In genomic region chr6:117847772-117848171, GRCm38 (mm10) we compare ENCODE assay signal across 20 mouse cellular contexts. TPM values are rescaled to one million over a fixed set of nuclear protein-coding genes. Genes with fewer than 3 reads are reported as not detected.
DNase-seq lines count a peak whose midpoint lies in the region; ATAC-seq and TF ChIP-seq lines count a peak whose summit lies in the region.
"Had no signal": no experiment of that assay in that cellular context is flagged by ENCODE, and none has a peak within 500 bp of the region (broad histone marks: within the 10 kb centered on the region; RNA-seq: fewer than 3 reads in every experiment).

No protein-coding gene starts in this region.

- no peak overlapping the region for H3K27ac ChIP-seq in heart, embryonic 10.5 days
- no peak overlapping the region for H3K27ac ChIP-seq in lung, postnatal 0 days (ENCODE audit: low read length)
- H3K27ac ChIP-seq in forebrain, embryonic 11.5 days (ENCODE audit: low read depth, low read length), result no peak overlapping the region
- H3K27ac ChIP-seq: embryonic facial prominence, embryonic 15.5 days; forebrain, embryonic 13.5 days; heart, embryonic 15.5 days; kidney, postnatal 0 days; limb, embryonic 12.5 days; macrophage; neural tube, embryonic 13.5 days had no signal

- peak; percentile 21 for DNase-seq in heart, adult 11 months
- DNase-seq in heart, embryonic 10.5 days (ENCODE audit: low spot score), result no peak
- no peak for DNase-seq in lung, postnatal 0 days (ENCODE audit: low spot score)
- DNase-seq in lung, adult 18-20 months, result no peak
- no peak for DNase-seq in forebrain, embryonic 11.5 days (ENCODE audit: low spot score)
- DNase-seq: adrenal gland, adult 8-10 months; cerebellum, postnatal 14 days; embryo, embryonic 11 days; right cerebral cortex, postnatal 14 days; thymus, postnatal 25 days had no signal

- no peak overlapping the region for H3K4me2 ChIP-seq in lung, postnatal 0 days (replicated peaks; ENCODE audit: low read depth, low read length)
- H3K4me2 ChIP-seq in forebrain, embryonic 11.5 days (ENCODE audit: low read depth, low read length, severe bottlenecking), result no peak overlapping the region
- H3K4me2 ChIP-seq: embryonic facial prominence, embryonic 15.5 days; forebrain, embryonic 13.5 days; heart, embryonic 15.5 days; limb, embryonic 12.5 days; midbrain, embryonic 11.5 days; neural tube, embryonic 13.5 days had no signal

- no peak overlapping the region for H3K4me3 ChIP-seq in heart, embryonic 10.5 days
- no peak overlapping the region for H3K4me3 ChIP-seq in lung, postnatal 0 days (ENCODE audit: low read depth, low read length)
- H3K4me3 ChIP-seq in forebrain, embryonic 11.5 days (ENCODE audit: low read depth, low read length), result no peak overlapping the region
- H3K4me3 ChIP-seq: embryonic facial prominence, embryonic 15.5 days; forebrain, embryonic 13.5 days; heart, embryonic 15.5 days; limb, embryonic 12.5 days; neural tube, embryonic 13.5 days had no signal

- 100% methylated on average over 2 of the region's 2 CpGs for whole genome bisulfite sequencing in heart, embryonic 10.5 days
- WGBS in lung, postnatal 0 days, result 97% methylated on average over 2 of the region's 2 CpGs
- WGBS in forebrain, embryonic 11.5 days, result 85% methylated on average over 2 of the region's 2 CpGs

- TF ChIP-seq EP300 in lung, postnatal 0 days (IDR thresholded peaks at IDR 0.05), result no peak

- ATAC-seq in lung, postnatal 0 days, result no peak
- ATAC-seq in activated CD4-positive, CD25-positive, alpha-beta regulatory T cell, adult 4 months, result peak; percentile 36
- ATAC-seq in forebrain, embryonic 11.5 days (replicated peaks; ENCODE audit: low FRiP score), result no peak
- no peak for ATAC-seq in erythroid progenitor cell, adult 5-6 weeks (replicated peaks; ENCODE audit: low FRiP score, poor library complexity, severe bottlenecking)
- ATAC-seq: forebrain, embryonic 13.5 days had no signal

- no peaks in the 10 kb centered on the region for H3K4me1 ChIP-seq in heart, embryonic 10.5 days
- H3K4me1 ChIP-seq in lung, postnatal 0 days (ENCODE audit: insufficient read depth, low read depth, low read length), result no peaks in the 10 kb centered on the region
- no peaks in the 10 kb centered on the region for H3K4me1 ChIP-seq in forebrain, embryonic 11.5 days (replicated peaks; ENCODE audit: control insufficient read depth, insufficient read depth, low read length)
- H3K4me1 ChIP-seq: embryonic facial prominence, embryonic 15.5 days; heart, embryonic 15.5 days; limb, embryonic 12.5 days had no signal

- H3K36me3 ChIP-seq in heart, embryonic 10.5 days, result peaks cover 58% of the 10 kb centered on the region
- peaks cover 10% of the 10 kb centered on the region; the same call in 1 of the 2 replicates for H3K36me3 ChIP-seq in lung, postnatal 0 days (ENCODE audit: insufficient read depth, low read length)
- peaks cover 18% of the 10 kb centered on the region for H3K36me3 ChIP-seq in forebrain, embryonic 11.5 days (ENCODE audit: control insufficient read depth, insufficient read depth, low read length)

- H3K9ac ChIP-seq in lung, postnatal 0 days (replicated peaks; ENCODE audit: low read depth), result no peak overlapping the region
- H3K9ac ChIP-seq in forebrain, embryonic 11.5 days (ENCODE audit: low read length), result no peak overlapping the region
- H3K9ac ChIP-seq: embryonic facial prominence, embryonic 15.5 days; forebrain, embryonic 13.5 days; heart, embryonic 15.5 days; limb, embryonic 12.5 days; neural tube, embryonic 13.5 days had no signal

- TF ChIP-seq CTCF in lung, postnatal 0 days (IDR thresholded peaks at IDR 0.05), result peak; percentile 40

- no peaks in the 10 kb centered on the region for H3K27me3 ChIP-seq in heart, embryonic 10.5 days (ENCODE audit: insufficient read depth, poor library complexity, severe bottlenecking)
- no peaks in the 10 kb centered on the region for H3K27me3 ChIP-seq in lung, postnatal 0 days (replicated peaks; ENCODE audit: insufficient read depth, low read length)
- no peaks in the 10 kb centered on the region for H3K27me3 ChIP-seq in forebrain, embryonic 11.5 days (ENCODE audit: control insufficient read depth, insufficient read depth, low read length)
- H3K27me3 ChIP-seq: embryonic facial prominence, embryonic 15.5 days; forebrain, embryonic 13.5 days; heart, embryonic 15.5 days; limb, embryonic 12.5 days; neural tube, embryonic 13.5 days had no signal

- no peaks in the 10 kb centered on the region for H3K9me3 ChIP-seq in heart, embryonic 10.5 days
- no peaks in the 10 kb centered on the region for H3K9me3 ChIP-seq in lung, postnatal 0 days (ENCODE audit: low read length)
- no peaks in the 10 kb centered on the region for H3K9me3 ChIP-seq in forebrain, embryonic 11.5 days (ENCODE audit: control insufficient read depth, low read length)
- H3K9me3 ChIP-seq: embryonic facial prominence, embryonic 15.5 days; forebrain, embryonic 13.5 days; heart, embryonic 15.5 days; neural tube, embryonic 13.5 days had no signal

RNA-seq across cellular contexts. Expression of gene Zfp637, which starts 6.8 kb away (rescaled TPM):
- polyA plus RNA-seq in heart, embryonic 10.5 days (2016; fragmentation: Nextera tagmentation; extraction: Ambion mirVana), result 58.5 and 73.6 TPM in 2 replicates
- polyA plus RNA-seq in lung, postnatal 0 days (2015; fragmentation: Nextera tagmentation; extraction: Ambion mirVana), result 80.9 and 81.9 TPM in 2 replicates
- 10 to 100 TPM; 24.5 to 27.8 TPM for polyA plus RNA-seq in activated CD4-positive, CD25-positive, alpha-beta regulatory T cell, adult 4 months (2017; shearing (Covaris generic))
- 118 and 123 TPM in 2 replicates for polyA plus RNA-seq in forebrain, embryonic 11.5 days (2014; fragmentation: Nextera tagmentation; extraction: Ambion mirVana)
- 9.4 and 13.4 TPM in 2 replicates for total RNA-seq in erythroid progenitor cell, adult 5-6 weeks (2015; ENCODE audit: low replicate concordance)
- 3.5 TPM in 1 of 2 replicates, not detected in the other for total RNA-seq in erythroid progenitor cell, adult 5-6 weeks (2017; ENCODE audit: low replicate concordance)

RNA-seq across cellular contexts. Expression of gene Zfp239, which starts 14.1 kb away (rescaled TPM):
- 4.2 and 6.3 TPM in 2 replicates for polyA plus RNA-seq in heart, embryonic 10.5 days (2016; fragmentation: Nextera tagmentation; extraction: Ambion mirVana)
- polyA plus RNA-seq in lung, postnatal 0 days (2015; fragmentation: Nextera tagmentation; extraction: Ambion mirVana), result 0.97 and 1.3 TPM in 2 replicates
- polyA plus RNA-seq in activated CD4-positive, CD25-positive, alpha-beta regulatory T cell, adult 4 months (2017; shearing (Covaris generic)), result 1 to 10 TPM; 4.1 TPM
- polyA plus RNA-seq in forebrain, embryonic 11.5 days (2014; fragmentation: Nextera tagmentation; extraction: Ambion mirVana), result 14.4 and 16.9 TPM in 2 replicates
- 1.4 TPM in 1 of 2 replicates, not detected in the other for total RNA-seq in erythroid progenitor cell, adult 5-6 weeks (2015; ENCODE audit: low replicate concordance)
- 1.0 and 1.1 TPM in 2 replicates for total RNA-seq in erythroid progenitor cell, adult 5-6 weeks (2017; ENCODE audit: low replicate concordance)

RNA-seq across cellular contexts. Expression of gene Hnrnpf, which starts 52.4 kb away (rescaled TPM):
- polyA plus RNA-seq in heart, embryonic 10.5 days (2016; fragmentation: Nextera tagmentation; extraction: Ambion mirVana), result 660 and 767 TPM in 2 replicates
- polyA plus RNA-seq in lung, postnatal 0 days (2015; fragmentation: Nextera tagmentation; extraction: Ambion mirVana), result 393 and 433 TPM in 2 replicates
- polyA plus RNA-seq in activated CD4-positive, CD25-positive, alpha-beta regulatory T cell, adult 4 months (2017; shearing (Covaris generic)), result 100 to 1,000 TPM; 807 to 897 TPM
- 782 and 811 TPM in 2 replicates for polyA plus RNA-seq in forebrain, embryonic 11.5 days (2014; fragmentation: Nextera tagmentation; extraction: Ambion mirVana)
- total RNA-seq in erythroid progenitor cell, adult 5-6 weeks (2015; ENCODE audit: low replicate concordance), result 403 and 407 TPM in 2 replicates
- 524 and 658 TPM in 2 replicates for total RNA-seq in erythroid progenitor cell, adult 5-6 weeks (2017; ENCODE audit: low replicate concordance)
